Mouse (Mus musculus): ENCODE results near the gene Cd99l2. TPM values are rescaled to one million over a fixed set of nuclear protein-coding genes. Genes with fewer than 3 reads are reported as not detected.

The Cd99l2 gene
- polyA plus RNA-seq (2017; shearing (Covaris generic)) = 6.5 TPM

GRCm38 (mm10) chrX:71492634-71493278 lies at the start of gene Cd99l2:
TSS of gene Cd99l2 (minus strand) at chrX:71492849.

Other genes with a start within 250 kb of the Cd99l2 start
- 50.3 TPM for gene Mtmr1, start 128.1 kb downstream of the Cd99l2 start, polyA plus RNA-seq (2017; shearing (Covaris generic))
- 18.8 TPM for gene Hmgb3, start 63.1 kb upstream of the Cd99l2 start, polyA plus RNA-seq (2017; shearing (Covaris generic))
- not detected for gene Gpr50, start 170.8 kb upstream of the Cd99l2 start, polyA plus RNA-seq (2017; shearing (Covaris generic))